Mouse (Mus musculus) v-Abl transformed pro-B cells (cell line): ENCODE data around the gene Nptx1.

Experiments
- in situ Hi-C, 2 experiments: fragments of 400-800 bp; cut with MboI; formaldehyde crosslinking; loops; one replicate each; pipeline ENCODE4 v1.15.1; 2025; ENCODE audit not compliant: unreplicated experiment in 2 of 2

The Nptx1 gene

DNA sequence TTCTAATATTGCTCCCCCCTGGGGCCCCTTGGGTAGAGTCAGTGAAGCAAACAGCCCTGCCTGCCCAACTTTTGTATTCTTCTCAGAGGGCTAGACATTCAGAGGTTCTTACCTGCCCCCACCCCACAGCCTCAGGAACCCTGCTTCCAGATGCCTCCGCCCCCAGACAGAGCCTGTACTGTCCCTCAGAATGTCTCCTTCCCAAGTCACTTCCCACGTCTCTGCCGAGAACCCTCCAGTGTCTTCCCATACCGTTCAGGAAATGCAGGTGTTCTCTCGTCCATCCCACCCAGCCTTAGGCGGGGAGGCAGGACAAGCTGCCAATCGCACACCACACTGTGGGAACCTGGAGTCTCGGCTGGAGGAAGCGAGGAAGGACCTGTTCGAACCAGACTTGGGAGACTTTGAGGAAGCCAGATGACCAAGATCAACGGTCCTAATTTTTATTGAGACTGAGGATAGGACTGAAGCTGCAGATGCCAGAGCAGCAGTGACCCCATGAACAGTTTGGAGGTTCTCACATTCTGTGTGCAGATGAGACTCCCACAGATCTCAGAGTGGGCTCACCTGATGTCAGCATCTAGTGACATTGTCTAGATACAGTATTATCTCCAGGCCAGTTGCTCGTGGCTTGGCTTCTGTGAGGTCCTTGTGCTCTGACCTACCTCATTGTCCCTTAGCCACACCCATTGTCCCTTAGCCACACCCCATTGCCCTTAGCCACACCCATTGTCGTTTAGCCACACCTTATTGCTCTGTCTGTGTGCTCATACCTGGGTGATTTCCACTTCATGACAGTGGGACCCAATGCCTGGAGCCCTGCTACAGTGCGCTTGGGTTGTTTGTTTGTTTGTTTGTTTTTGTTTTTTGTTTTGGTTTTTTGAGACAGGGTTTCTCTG is 21.2 kb downstream of the Nptx1 start:
- in situ Hi-C loops = no loop called here

DNA sequence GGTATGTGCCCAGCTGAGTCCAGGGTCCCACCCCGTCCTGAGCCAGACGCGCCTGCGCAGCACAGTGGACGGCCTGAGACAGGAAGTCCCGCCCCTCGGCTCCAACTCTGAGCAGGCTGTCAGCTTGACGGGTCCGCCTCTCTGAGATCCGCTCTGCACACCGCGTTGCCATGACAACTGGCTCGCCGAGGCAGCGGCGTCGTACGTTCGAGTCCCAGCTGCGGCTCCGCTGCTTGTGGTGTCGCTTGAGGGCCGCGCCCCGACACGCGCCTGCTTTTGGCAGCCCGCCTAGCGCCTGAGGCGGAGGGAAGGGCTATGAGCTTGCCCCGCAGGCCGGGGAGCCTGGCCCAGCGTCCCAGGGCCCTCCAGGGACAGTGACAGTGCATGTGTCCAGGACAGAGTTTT is 23.0 kb downstream of the Nptx1 start:
- in situ Hi-C loops = no loop called here

DNA sequence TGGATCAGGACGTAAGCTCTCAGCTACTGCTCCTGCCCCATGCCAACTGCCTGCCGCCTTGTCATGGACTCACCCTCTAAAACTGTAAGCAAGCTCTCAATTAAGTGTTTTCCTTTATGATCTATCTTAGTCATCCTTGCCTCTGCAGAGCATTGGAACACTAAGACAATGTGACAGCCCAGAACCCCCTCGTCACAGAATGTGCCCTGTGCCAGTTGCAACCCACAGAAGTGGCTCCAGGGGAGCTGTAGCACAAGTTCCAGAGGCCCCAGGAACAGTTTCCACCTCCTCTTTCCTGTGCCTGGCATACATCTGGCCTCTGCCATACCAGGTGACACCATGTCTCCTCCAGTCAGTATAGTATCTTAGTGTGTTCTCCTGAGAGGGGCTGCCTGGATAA is 24.2 kb downstream of the Nptx1 start:
- in situ Hi-C loops = no loop called here

DNA sequence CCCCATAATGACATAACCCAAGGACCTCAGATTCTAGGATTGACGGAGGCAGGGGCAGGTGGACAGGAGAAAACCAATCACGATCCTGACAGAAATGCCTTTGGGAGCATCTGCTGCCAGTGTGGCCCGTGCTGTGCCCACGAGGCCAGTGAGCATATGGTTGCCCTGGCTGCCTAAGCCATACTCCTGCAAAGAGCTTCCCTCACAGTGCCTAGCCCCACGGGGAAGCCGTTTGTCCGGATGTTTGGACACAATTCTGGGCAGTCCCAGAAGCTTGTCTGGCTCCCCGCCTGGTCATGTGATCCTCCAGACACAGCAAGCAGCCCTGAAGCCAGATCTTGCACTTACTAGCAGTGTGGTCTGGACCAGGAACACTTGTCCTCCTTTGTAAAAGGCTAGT is 24.8 kb downstream of the Nptx1 start:
- in situ Hi-C loops = no loop called here

DNA sequence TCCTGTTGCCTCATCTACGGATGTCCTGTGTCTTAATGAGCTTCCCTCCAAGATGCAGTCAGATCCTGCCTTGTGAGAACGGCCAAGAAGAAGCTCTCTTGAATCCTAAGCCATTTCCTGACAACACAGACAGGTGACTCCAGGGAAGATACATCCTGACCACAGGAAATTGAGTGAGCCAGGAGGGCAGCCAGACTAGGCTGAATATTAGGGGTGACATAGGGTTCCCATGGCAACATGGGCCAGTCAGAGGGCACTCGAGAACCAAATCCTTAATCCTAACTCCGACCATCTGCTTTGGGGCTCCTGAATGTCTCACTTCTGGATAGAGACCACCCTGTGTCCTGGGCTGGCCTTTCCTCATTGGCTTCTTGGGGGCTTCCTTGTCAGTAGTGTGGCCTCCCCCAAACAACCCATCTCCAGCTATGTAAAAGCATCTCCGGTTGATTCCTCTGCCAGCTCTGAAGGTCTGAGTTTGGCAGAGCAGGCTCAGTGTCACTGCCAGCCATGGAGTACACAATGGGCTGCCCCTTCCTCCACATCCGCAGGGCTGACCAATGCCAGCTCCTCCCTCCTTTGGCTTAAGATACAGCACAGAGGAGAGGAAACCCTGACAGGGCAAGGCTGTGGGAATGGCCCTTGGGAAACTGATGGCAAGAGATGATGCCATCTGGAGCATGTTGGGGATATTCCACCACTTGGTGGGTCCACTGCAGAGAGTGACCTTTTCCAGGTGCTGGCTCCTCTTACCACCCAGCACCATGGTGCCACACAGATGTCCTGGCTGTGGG is 25.4 kb downstream of the Nptx1 start:
- in situ Hi-C loops = no loop called here

DNA sequence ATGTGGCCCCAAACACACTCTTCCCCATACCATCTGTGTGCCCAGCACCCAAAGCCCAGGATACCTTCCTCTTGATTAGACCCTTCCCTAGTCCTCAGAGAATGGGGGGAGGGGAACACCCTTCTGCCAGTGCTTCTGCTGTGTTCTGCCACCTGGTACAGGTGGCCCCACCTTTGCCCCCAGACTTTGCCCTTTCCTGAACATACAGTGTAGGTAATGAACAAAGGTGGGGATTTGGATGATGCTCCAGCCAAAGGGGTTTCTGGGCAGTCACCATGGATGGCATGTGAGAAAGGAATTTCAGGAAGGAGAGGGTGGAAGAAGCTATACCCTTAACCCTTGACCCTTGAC is 26.9 kb downstream of the Nptx1 start:
- in situ Hi-C loops = no loop called here

DNA sequence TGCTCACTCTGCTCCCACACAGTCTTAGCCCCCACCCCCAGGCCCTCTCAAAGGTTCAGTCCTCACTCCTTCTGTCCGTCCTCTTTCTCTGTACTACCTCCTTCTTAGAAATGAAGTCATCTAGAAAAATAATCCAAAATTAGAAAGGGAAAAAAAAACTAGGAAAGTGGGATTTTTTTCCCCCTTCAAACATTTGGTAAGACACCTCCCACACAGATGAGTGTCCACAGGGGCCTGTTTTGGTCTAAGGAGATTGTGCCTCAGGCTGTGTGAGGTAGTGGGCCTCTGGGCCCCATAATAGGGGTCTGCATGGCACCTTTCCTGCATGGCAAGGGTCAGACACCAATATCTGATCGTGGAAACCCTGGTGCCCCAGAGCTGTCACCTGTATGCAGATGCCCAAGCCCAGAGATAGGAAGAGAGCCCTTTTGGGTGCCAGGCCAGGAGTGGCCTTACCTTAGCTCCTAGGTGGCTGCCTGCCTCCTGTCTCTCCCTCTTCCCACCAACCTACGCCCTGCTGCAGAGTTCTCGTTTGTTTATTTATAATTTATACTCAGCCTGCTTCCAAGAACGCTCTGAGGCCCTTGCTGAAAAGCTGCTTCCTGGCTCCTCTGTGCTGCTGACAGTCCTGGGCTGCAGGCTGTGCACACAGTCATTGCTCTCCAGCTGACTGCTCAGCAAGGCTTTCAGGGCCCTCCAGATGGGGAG is 27.4 kb downstream of the Nptx1 start:
- in situ Hi-C loops = no loop called here

DNA sequence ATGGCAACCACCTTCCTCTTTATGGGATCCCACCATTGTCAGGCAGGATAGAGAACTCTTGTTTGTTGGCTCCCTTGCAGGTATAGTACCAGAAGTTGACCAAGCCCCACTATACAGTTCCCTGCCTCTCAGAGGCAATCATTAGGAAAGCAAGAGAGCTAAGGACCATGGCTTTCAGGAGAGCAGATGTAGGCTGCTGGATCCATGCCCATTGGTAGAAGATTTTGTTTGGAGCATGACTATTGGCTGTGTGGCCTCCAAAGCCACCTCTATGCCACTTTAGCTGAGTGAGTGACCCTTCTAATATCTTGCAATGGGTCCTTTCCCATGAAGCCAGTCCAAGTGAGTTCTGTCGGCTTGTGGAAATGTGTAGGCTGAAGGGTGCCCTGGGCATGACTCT is 28.2 kb downstream of the Nptx1 start:
- in situ Hi-C loops = no loop called here

DNA sequence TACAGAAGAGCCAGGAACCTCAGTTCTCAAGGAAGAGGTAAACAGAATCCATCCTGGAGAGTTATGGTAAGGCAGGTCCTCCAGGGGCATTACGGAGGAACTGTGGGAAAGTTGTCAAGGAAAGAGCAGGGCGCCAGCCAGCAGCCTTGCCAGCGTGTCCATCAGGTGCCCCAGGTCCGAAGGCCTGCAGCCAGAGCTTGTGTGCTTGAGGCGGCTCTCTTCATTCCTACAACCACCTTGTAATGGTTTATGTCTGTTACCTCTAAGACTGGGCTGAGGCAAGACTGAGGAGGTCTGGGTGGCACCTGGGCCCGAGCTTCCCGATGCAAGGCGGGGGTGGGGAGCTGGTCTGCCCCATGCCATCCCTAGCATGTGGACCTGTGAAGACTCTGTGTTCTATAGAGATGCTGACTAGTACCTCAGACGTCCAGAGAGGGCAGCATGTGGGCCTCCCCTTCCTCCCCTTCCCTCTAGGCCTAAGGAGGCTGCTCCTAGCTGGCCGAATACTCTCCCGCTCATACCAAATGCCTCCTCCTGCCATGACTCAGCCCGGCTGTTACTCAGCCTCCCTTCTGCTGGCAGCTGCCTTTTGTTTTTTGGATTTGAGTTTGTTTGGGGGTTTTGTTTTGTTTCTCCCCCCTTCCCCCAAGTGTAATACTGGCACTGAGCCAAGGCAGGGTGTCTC is 30.7 kb downstream of the Nptx1 start:
- in situ Hi-C loops = no loop called here

DNA sequence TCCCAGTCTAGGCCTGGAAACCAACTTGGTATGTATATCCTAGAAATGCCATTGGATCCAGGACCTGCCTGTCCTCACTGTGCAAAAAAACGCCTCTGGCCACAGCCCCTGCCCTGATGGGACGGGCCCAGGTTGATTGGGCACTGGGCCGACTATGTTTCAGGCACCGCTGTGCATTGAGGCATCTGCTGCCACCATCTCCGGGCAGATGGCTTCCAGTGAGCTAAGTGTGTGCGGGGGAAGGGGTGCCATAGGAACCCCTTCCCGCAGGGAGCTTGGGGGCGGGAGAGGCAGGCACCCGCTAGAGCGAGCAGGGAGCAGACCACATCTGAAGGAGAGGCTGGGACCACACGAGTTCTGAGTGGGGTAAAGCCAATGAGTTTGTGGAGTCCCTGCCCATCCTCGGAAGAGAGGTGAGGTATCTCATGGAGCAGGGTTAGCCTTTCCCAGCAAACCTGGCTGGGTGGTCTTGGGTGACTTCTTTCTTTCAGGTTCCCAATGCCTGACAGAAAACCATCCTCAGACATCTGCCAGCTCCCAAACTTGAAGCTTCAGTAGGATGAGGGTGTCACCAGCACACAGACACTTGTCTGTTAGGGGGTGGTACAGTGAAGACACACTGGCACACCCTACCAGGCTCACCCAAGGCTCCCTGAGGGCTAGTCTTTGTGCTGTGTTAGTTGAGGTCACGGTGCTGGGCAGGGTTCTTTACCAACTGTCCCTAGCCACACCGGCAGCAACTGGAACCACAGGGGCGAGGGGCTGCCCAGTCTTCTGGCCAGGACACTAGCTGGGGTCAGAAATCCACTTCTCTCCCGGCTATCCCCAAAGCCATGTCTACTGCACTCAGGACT is 31.5 kb downstream of the Nptx1 start:
- in situ Hi-C loops = no loop called here

DNA sequence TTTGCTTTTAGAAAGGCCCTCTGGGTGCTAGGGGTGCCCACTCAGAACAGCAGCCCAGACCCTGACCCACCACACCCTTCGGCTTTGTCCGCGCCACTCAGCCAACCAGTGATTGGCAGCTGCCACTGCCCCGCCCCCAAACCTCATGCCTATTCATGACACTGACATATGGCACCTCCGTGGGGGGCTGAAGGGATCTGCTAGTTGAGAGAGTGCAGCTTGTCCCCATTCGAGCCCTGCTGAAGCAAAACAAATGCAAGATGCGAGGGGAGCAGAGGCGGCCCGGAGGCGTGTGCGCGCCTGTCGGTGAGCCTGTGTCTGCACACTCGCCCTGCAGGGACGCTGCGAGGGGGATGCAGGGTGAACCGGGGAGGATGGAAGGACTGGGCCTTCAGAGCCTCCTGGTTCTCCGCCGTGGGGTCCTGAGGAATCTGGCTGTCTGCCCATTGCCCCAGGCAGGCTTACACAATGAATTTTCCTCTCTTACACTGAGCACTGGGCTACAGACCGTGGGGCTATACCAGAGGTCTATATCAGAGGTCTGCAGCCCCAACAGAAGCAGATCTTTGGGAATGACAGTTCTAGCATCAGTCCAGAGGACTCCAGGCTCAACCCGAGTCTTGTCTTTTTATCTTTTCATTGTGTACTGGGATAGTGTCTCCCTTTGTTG is 32.5 kb downstream of the Nptx1 start:
- in situ Hi-C loops = loop anchor here in 1 of 2 experiments (5.0 kb wide), 1 partner anchor 487 kb away; no protein-coding TSS in a partner anchor

DNA sequence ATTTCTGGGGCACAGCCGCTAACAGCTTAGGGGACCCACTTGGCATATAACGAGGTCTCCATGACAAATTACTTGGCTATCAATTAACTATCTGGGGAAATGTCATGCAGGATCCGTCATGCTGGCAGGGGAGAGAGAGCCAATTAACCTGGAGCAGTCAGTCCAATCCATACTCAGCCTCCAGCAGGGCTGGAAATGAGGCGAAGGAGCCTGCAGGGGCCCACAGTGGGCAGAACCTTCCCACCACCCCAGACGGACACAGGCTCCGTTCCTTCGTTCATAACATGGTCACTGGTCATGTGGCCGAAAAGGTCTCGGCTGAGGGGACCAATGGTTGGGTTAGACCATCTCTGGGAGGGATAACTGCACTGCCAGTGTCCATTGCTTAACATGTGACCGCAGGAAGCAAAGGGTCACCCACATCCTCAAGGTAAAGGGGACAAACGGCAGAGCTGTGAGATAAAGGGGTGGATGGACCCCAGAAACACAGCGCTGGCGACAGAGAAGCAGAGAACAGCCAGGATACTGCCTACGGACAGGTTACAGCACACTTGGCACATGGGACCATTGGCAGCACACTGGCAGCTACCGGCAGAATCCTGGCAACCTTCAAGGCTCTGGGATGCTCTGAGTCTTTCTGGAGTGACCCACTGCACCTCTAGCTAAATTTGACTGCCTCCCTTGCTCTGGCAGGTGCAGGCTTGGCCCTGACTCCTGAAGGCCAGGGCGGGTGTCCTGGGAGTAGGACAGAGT is 33.3 kb downstream of the Nptx1 start:
- in situ Hi-C loops = loop anchor here in 1 of 2 experiments (5.0 kb wide), 1 partner anchor 488 kb away; no protein-coding TSS in a partner anchor

DNA sequence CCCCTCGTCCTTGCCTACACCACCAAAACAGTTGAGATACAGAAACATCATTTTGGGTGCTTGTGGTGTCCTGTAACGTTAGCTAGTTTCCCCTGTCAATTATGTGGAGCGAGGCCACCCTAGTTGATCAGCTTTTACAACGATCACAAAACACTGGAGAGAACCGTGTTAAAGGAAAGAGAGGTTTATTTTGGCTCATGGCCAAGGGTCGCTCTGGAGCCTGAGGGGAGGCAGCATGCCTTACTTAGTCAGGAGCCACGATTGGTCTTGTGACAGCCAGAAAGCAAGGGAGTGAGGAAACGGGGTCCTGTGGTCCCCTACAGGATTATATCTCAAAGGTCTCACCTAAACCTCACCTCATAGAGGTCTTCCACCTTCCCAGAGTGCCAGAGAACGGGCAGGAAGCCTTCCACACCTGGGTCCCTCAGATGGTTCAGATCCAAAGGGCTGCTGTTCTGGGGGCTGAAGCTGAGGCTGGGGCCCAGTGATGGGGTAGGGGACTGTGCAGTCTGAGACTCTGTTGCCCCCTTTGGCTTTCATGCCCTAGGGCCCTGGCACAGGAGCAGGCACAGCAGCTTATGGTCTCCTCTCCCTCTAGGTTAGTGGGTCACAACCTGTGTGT is 34.4 kb downstream of the Nptx1 start:
- in situ Hi-C loops = loop anchor here in 1 of 2 experiments (5.0 kb wide), 1 partner anchor 489 kb away; no protein-coding TSS in a partner anchor

DNA sequence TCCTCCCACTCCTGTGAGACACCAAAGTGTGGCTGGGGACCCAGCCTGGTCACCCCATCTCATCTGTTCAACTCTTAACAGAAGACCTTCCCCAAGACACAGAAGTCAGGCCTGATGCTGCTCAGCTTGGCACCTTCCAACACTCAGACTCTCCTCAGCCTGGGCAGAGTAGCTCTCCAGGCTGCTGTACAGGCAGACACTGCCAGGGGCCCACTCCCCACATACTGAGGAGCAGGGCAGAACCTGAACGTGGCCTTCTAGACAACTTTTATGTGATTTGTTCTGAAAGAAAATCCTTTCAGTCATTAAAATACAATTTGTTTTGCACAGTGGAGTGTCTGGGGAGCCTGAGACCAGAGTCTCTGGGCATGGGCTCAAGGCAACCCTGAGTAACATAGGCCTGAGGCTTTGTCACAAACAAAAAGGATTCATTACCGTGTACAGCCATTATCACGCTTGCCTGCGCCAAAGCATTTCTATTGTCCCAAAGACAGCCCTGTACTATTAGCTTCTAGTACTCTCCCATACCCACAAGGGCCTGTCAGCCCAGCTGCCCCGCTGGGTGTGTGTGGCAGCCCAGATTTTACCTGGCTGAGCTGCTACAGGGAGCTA is 38.3 kb downstream of the Nptx1 start:
- in situ Hi-C loops = no loop called here

DNA sequence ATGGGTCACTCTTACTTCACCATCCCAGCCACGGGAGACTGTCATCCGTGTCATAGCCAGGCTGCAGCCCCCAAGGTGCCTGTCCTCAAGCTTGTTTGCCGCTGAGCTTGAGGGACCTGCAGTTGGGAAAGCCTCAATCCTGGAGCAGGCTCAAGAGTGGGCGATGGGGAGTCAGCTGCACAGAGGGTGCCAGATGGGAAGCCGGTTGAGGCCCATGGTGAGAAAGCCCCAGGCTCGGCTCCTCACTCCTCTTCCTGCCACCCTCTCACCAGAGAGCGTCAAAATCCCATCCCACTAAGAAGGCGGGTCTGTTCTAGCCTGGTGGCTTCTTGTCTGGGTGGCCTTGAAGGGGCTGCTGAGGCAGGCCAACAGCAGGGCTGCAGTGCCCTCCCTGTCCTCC is 39.8 kb downstream of the Nptx1 start:
- in situ Hi-C loops = no loop called here

DNA sequence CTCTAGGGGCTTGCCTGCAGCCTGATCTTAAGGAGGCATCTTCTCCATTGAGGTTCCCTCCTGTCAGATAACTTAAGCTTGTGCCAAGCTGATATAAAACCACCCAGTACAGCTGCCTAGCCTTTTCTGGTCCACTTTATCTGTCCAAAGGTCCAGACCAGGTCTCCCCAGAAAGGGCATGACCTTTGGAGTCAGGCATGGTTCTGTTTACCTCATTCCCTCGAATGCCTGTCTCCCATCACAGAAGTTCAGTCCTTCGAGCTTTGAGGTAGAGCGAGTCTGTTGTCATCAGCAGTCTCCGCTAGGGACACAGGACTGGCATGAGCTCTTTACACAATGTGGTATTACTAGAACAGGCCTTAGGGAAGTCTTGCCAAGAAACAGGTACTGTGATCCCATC is 41.2 kb downstream of the Nptx1 start:
- in situ Hi-C loops = no loop called here

DNA sequence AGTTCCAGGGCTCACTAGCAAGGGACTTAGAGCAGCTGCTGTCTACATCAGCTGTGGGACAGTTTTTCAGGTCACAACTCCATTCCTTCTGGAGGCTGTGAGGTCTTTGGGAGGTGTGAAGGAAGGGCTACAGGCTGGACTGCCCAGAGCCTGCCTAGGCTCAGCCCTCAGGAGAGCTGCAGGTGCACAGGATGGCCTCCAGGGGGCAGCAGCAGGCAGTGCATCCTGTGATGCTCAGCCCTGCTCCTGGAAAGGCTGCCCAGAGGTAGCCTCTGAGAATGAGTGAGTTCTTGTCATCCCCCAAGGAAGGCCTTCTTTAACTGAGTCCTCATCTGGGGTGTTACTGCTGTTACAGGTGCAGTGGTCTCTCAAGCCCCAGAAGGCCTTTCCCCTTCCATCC is 43.9 kb downstream of the Nptx1 start:
- in situ Hi-C loops = loop anchor here (5.0 kb wide), 1 partner anchor 399 kb away; no protein-coding TSS in a partner anchor
